Mouse (Mus musculus) forebrain, embryonic 11.5 days (tissue): ENCODE measurements at regions not wholly inside any gene's neighbourhood (a gene's known extent, or its start where the extent isn't known, plus 50 kb on each side); places are given as distances from the start of the nearest gene placed in this dataset.
"Not testable (repeated sequence)": the region's sequence is repeated elsewhere in the genome, so short reads cannot be mapped to it uniquely, and the experiment has no call there.

ENCODE experiments used
- ATAC-seq: fragments of 200-750 bp; cut with Nextera tagmentation; replicated peaks from 2 replicates; pipeline ENCODE4 v1.8.0; 2017; ENCODE audit warnings: moderate TSS enrichment; ENCODE audit not compliant: low FRiP score
- DNase-seq: peaks from one replicate; pipeline ENCODE4 v3.0.0-alpha.2; 2017; ENCODE audit warnings: low spot score
- H3K27ac ChIP-seq: fragments of 300-500 bp; sonication (generic); 2 replicates; pipeline ENCODE4 v1.5.1; 2014; ENCODE audit warnings: low read depth, low read length
- H3K27me3 ChIP-seq: fragments of 300-500 bp; sonication (generic); 2 replicates; pipeline ENCODE4 v1.6.1; 2014; ENCODE audit warnings: mild to moderate bottlenecking, low read length, mixed read lengths; ENCODE audit not compliant: control insufficient read depth, insufficient read depth
- H3K36me3 ChIP-seq: fragments of 300-500 bp; sonication (generic); 2 replicates; pipeline ENCODE4 v1.6.1; 2014; ENCODE audit warnings: mild to moderate bottlenecking, low read length, moderate library complexity, mixed read lengths; ENCODE audit not compliant: control insufficient read depth, insufficient read depth
- H3K4me1 ChIP-seq: fragments of 300-500 bp; sonication (generic); replicated peaks from 2 replicates; pipeline ENCODE4 v1.6.1; 2014; ENCODE audit warnings: low read length, mixed read lengths; ENCODE audit not compliant: control insufficient read depth, insufficient read depth
- H3K4me2 ChIP-seq: fragments of 300-500 bp; sonication (generic); 2 replicates; pipeline ENCODE4 v1.6.1; 2014; ENCODE audit warnings: low read depth, mild to moderate bottlenecking, low read length, moderate library complexity, mixed read lengths; ENCODE audit not compliant: severe bottlenecking
- H3K4me3 ChIP-seq: fragments of 300-500 bp; sonication (generic); 2 replicates; pipeline ENCODE4 v1.5.1; 2014; ENCODE audit warnings: low read depth, low read length
- H3K9ac ChIP-seq: fragments of 300-500 bp; sonication (generic); 2 replicates; pipeline ENCODE4 v1.6.1; 2014; ENCODE audit warnings: low read length
- H3K9me3 ChIP-seq: fragments of 300-500 bp; sonication (generic); 2 replicates; pipeline ENCODE4 v1.6.1; 2016; ENCODE audit warnings: low read length, mixed read lengths; ENCODE audit not compliant: control insufficient read depth
- WGBS: fragments of 180-500 bp; shearing (Covaris S2); extraction: QIAGEN DNeasy Blood & Tissue Kit; methylation state at CpG from one replicate; pipeline ENCODE4 v1.1.7; 2014; 5-methylcytosine and 5-hydroxymethylcytosine counted together

- no peak for ATAC-seq
- no peak overlapping the region for H3K4me2 ChIP-seq
- WGBS: 48% methylated on average over 1 of the region's 1 CpGs
- H3K9me3 ChIP-seq: no peaks in the 10 kb centered on the region
- H3K4me1 ChIP-seq: no peaks in the 10 kb centered on the region
- H3K36me3 ChIP-seq: no peaks in the 10 kb centered on the region
- no peak overlapping the region for H3K27ac ChIP-seq
- H3K9ac ChIP-seq: no peak overlapping the region
- H3K4me3 ChIP-seq: no peak overlapping the region
- no peak for DNase-seq
- H3K27me3 ChIP-seq: no peaks in the 10 kb centered on the region
Observed at GRCm38 (mm10) chr7:73827549-73827948, 87.4 kb downstream of the Fam174b start.

DNA sequence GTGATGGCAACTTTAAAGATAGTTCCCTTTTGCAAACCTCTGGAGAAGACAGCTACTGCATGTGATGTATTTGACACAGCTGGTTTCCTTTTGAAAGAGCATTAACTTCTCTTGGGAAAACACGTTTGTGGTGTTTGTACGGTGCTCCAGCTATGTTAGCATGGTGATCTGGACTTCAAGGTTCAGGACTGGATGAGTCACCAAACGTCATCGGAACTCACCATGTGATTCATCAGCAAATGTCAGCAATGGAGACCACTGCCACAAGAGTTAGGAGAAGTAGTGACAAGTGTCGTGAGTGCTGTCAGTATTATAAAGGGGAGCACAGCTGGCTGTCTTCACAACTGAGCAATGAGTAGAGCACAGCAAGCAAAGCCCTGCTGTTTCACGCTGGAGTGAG lies 90.5 kb downstream of the Fam174b start:
- DNase-seq (no peak), ATAC-seq (no peak)
- Histone ChIP-seq H3K36me3 (no peaks in the 10 kb centered on the region), H3K27me3 (no peaks in the 10 kb centered on the region), H3K4me2 (no peak overlapping the region), H3K9me3 (no peaks in the 10 kb centered on the region), H3K4me1 (no peaks in the 10 kb centered on the region), H3K4me3 (no peak overlapping the region), H3K27ac (no peak overlapping the region), H3K9ac (no peak overlapping the region)
- 93% methylated on average over 6 of the region's 6 CpGs for WGBS

DNA sequence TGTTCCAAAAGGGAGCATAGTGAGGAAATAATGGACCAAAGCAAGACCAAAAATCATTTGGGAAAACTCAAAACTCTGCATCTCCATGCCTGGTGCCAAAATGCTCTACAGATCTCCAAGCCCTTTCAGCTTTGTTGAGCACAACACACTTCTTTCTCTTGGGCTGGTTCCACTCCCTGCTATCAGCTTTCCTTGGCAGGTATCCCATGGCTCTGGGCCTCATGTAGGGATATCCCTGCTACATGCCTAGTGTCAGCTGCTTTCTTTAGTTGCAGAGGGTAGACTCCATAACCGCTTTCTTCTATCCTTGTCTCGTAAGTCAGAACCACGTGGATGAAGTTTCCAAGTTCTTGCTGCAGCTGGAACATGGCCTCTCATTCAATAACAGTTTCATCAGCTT lies 100.3 kb downstream of the Fam174b start:
- H3K36me3 ChIP-seq: no peaks in the 10 kb centered on the region
- ATAC-seq: no peak

GRCm38 (mm10) chr7:73852184-73852583 lies 112.1 kb downstream of the Fam174b start:
- Histone ChIP-seq H3K4me2 (no peak overlapping the region), H3K27ac (no peak overlapping the region), H3K9ac (no peak overlapping the region), H3K27me3 (no peaks in the 10 kb centered on the region), H3K9me3 (no peaks in the 10 kb centered on the region), H3K4me3 (no peak overlapping the region), H3K4me1 (no peaks in the 10 kb centered on the region), H3K36me3 (no peaks in the 10 kb centered on the region)
- DNase-seq (no peak), ATAC-seq (no peak)
- WGBS: 88% methylated on average over 9 of the region's 9 CpGs

More for the DNA sequence above, 100.3 kb downstream of the Fam174b start:
- H3K4me2 ChIP-seq: no peak overlapping the region
- no peak overlapping the region for H3K9ac ChIP-seq
- no peaks in the 10 kb centered on the region for H3K4me1 ChIP-seq
- no peaks in the 10 kb centered on the region for H3K27me3 ChIP-seq
- WGBS: 86% methylated on average over 3 of the region's 3 CpGs
- no peak overlapping the region for H3K27ac ChIP-seq
- H3K9me3 ChIP-seq: no peaks in the 10 kb centered on the region
- no peak for DNase-seq
- no peak overlapping the region for H3K4me3 ChIP-seq

- not testable (repeated sequence) for H3K4me2 ChIP-seq, H3K4me3 ChIP-seq, H3K27ac ChIP-seq, DNase-seq, H3K4me1 ChIP-seq, ATAC-seq, H3K9me3 ChIP-seq, H3K27me3 ChIP-seq, H3K9ac ChIP-seq, H3K36me3 ChIP-seq
- 65% methylated on average over 3 of the region's 3 CpGs for WGBS
Observed at GRCm38 (mm10) chr7:73853296-73853950, 113.3 kb downstream of the Fam174b start.

GRCm38 (mm10) chr7:73855489-73855888 lies 115.4 kb downstream of the Fam174b start:
- Histone ChIP-seq H3K27me3 (no peaks in the 10 kb centered on the region), H3K36me3 (no peaks in the 10 kb centered on the region), H3K27ac (no peak overlapping the region), H3K4me2 (no peak overlapping the region), H3K9me3 (no peaks in the 10 kb centered on the region), H3K4me1 (no peaks in the 10 kb centered on the region), H3K4me3 (no peak overlapping the region), H3K9ac (no peak overlapping the region)
- peak; percentile 73 for DNase-seq
- 44% methylated on average over 4 of the region's 4 CpGs for WGBS
- 0 out of 2 replicates have a peak, but pooled peaks have one; percentile 27 for ATAC-seq

DNA sequence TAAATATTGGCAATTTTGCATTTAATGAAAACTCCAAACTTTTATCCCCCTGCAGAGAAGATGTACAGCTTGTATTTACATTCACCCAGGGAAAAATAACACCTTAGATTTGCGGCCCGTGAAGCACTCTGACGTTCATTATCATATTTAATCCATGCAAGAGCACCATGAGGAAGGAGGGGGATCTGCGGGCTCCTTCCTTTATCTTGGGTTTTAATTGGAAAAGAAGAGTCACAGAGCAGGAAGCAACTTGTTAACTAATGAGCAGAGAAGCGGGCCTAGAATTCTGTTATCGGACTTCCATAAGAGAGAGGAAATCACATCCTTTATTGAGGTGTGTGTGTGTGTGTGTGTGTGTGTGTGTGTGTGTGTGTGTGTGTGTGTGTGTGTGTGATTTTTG lies 116.8 kb downstream of the Fam174b start:
- Histone ChIP-seq H3K9me3 (no peaks in the 10 kb centered on the region), H3K27me3 (no peaks in the 10 kb centered on the region), H3K4me2 (no peak overlapping the region), H3K9ac (no peak overlapping the region), H3K27ac (no peak overlapping the region), H3K36me3 (no peaks in the 10 kb centered on the region), H3K4me3 (no peak overlapping the region), H3K4me1 (no peaks in the 10 kb centered on the region)
- no peak for ATAC-seq
- no peak for DNase-seq
- WGBS: 67% methylated on average over 6 of the region's 6 CpGs

DNA sequence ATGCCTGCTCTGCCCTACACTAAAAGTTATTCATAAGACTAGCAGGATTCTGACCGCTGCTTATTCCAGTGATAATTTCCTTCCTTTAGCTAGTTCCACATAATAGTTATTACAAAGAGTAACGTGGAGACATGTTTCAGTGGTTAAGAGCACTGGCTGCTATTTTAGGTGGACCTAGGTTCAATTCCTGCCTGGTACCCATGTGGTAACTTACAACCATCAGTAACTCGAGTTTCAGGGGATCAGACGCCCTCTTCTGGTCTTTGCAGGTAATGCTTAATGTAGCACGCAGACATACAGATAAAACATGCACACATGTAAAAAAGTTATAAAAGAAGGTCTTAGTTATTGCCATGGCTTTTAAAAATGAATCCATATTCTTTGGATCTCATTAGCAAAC lies 125.0 kb downstream of the Fam174b start:
- Histone ChIP-seq H3K36me3 (no peaks in the 10 kb centered on the region), H3K4me3 (no peak overlapping the region), H3K9ac (no peak overlapping the region), H3K4me1 (no peaks in the 10 kb centered on the region), H3K27ac (no peak overlapping the region), H3K9me3 (no peaks in the 10 kb centered on the region), H3K4me2 (no peak overlapping the region), H3K27me3 (no peaks in the 10 kb centered on the region)
- 69% methylated on average over 5 of the region's 5 CpGs for WGBS
- DNase-seq (no peak), ATAC-seq (no peak)

- Histone ChIP-seq H3K4me3 (no peak overlapping the region), H3K4me2 (no peak overlapping the region), H3K27me3 (no peaks in the 10 kb centered on the region), H3K36me3 (no peaks in the 10 kb centered on the region), H3K9ac (no peak overlapping the region), H3K4me1 (no peaks in the 10 kb centered on the region), H3K9me3 (no peaks in the 10 kb centered on the region), H3K27ac (no peak overlapping the region)
- DNase-seq (no peak), ATAC-seq (no peak)
- WGBS: 61% methylated on average over 2 of the region's 2 CpGs
Observed at GRCm38 (mm10) chr7:73872181-73872580, 132.1 kb downstream of the Fam174b start.
